Mouse (Mus musculus): ENCODE results near the gene Sh3pxd2a. TPM values are rescaled to one million over a fixed set of nuclear protein-coding genes. Genes with fewer than 3 reads are reported as not detected.

Gene Sh3pxd2a
- total and polyA plus RNA-seq, 3 experiments = 1.3 to 4.6 (median 3.2) TPM

DNA sequence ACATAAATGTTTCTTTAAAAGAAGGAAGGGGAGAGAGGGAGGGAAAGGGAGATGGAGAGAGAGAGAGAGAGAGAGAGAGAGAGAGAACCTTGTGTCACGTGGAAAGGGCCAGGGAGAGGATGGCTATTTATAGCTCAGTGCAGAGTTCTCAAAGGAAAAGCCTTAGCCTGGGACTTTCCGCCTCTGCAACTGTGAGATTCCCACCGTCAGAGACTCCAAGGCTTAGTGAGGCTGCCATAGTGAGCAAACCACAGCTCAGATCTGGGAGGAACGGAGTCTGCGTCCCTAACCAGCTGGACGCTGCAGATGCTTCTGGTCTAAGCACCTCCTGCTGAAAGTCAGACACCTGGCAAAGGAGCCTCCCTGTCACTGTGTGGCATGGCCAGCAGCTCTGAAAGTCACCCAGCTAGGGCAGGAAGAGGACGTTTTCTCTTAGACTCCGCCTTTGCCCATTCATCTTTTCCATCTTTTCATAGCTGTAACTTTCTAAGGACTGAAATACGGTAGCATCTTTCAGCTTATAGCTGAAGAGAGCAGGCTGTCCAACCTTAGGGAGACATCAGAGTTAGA lies 21.9 kb upstream of the Sh3pxd2a start:
- peaks cover 9 to 22% of the 10 kb centered on the region in 2 experiments for H3K4me1 ChIP-seq (ENCODE audit: control insufficient read depth in 1 of 2, insufficient read depth in 2 of 2)
- TF ChIP-seq USF1 (IDR thresholded peaks at IDR 0.05; ENCODE audit: low read depth, low read length) (no peak), MAX (IDR thresholded peaks at IDR 0.05; ENCODE audit: low read length) (no peak), JUN (IDR thresholded peaks at IDR 0.05; ENCODE audit: insufficient read depth, low read depth, low read length) (no peak), ZKSCAN1 (IDR thresholded peaks at IDR 0.05; ENCODE audit: borderline replicate concordance, low read depth, low read length) (no peak), JUND (conservative IDR thresholded peaks at IDR 0.05; ENCODE audit: low read depth, low read length) (no peak), CTCF (conservative IDR thresholded peaks at IDR 0.05 in 1 of 2, IDR thresholded peaks at IDR 0.05 in 1 of 2; ENCODE audit: low read depth in 2 of 2, low read length in 2 of 2) (no peak), NELFE (IDR thresholded peaks at IDR 0.05; ENCODE audit: low read depth, low read length) (no peak), TCF12 (IDR thresholded peaks at IDR 0.05; ENCODE audit: low read depth, low read length) (no peak), TBP (conservative IDR thresholded peaks at IDR 0.05; ENCODE audit: low read depth, low read length) (no peak), NRF1 (IDR thresholded peaks at IDR 0.05; ENCODE audit: low read depth, low read length) (no peak), ZMIZ1 (IDR thresholded peaks at IDR 0.05; ENCODE audit: low read depth, low read length) (no peak), ELF1 (IDR thresholded peaks at IDR 0.05; ENCODE audit: low read depth, low read length) (no peak), ETS1 (conservative IDR thresholded peaks at IDR 0.05; ENCODE audit: low read depth, low read length) (no peak)
- in situ Hi-C loops (cut with MboI; ENCODE audit: low pct_ligation_motif_present, low pct_unique_long_range_greater_than_20kb, low sequenced_read_pairs) = no loop called here
- H3K27ac ChIP-seq (ENCODE audit: insufficient read depth, low read depth) = no peak overlapping the region
- H3K4me2 ChIP-seq (ENCODE audit: insufficient read depth, low read depth, poor library complexity, severe bottlenecking) = no peak overlapping the region
- peaks cover 9% of the 10 kb centered on the region for H3K9me3 ChIP-seq (replicated peaks; ENCODE audit: low read length)
- dilution Hi-C loops (cut with MboI; ENCODE audit: extremely low pct_ligation_motif_present, extremely low pct_unique_long_range_greater_than_20kb, low sequenced_read_pairs) = no loop called here
- no peaks in the 10 kb centered on the region for H3K36me3 ChIP-seq (replicated peaks in 1 of 2; ENCODE audit: control insufficient read depth in 1 of 2, insufficient read depth in 1 of 2, low read length in 1 of 2)
- no peak overlapping the region for H3K9ac ChIP-seq (ENCODE audit: insufficient read depth, low read depth)
- no peak for DNase-seq (ENCODE audit: extremely low read depth)
- H3K27me3 ChIP-seq (replicated peaks) = no peaks in the 10 kb centered on the region
- no peak overlapping the region for H3K4me3 ChIP-seq (replicated peaks in 1 of 3; ENCODE audit: low read depth in 2 of 3, low read length in 2 of 3, poor library complexity in 1 of 3)
- no peaks in the 10 kb centered on the region for H3K79me2 ChIP-seq (replicated peaks; ENCODE audit: control insufficient read depth, extremely low read depth, insufficient read depth, poor library complexity, severe bottlenecking)

- TF ChIP-seq TBP (conservative IDR thresholded peaks at IDR 0.05; ENCODE audit: low read depth, low read length) (no peak), POLR2AphosphoS2 (IDR thresholded peaks at IDR 0.05; ENCODE audit: low read depth, low read length) (no peak), BHLHE40 (IDR thresholded peaks at IDR 0.05; ENCODE audit: low read depth, low read length) (no peak), SIN3A (IDR thresholded peaks at IDR 0.05; ENCODE audit: low read length) (no peak), EP300 (IDR thresholded peaks at IDR 0.05; ENCODE audit: low read length) (no peak), MAZ (IDR thresholded peaks at IDR 0.05; ENCODE audit: low read depth, low read length) (no peak), TCF12 (IDR thresholded peaks at IDR 0.05; ENCODE audit: low read depth, low read length) (no peak), GABPA (IDR thresholded peaks at IDR 0.05; ENCODE audit: insufficient replicate concordance, low read depth, low read length) (no peak)
- no peak for DNase-seq (ENCODE audit: extremely low read depth)
- no peaks in the 10 kb centered on the region for H3K79me2 ChIP-seq (replicated peaks; ENCODE audit: control insufficient read depth, extremely low read depth, insufficient read depth, poor library complexity, severe bottlenecking)
- H3K27me3 ChIP-seq (replicated peaks) = no peaks in the 10 kb centered on the region
- no peaks in the 10 kb centered on the region for H3K36me3 ChIP-seq (replicated peaks in 1 of 2; ENCODE audit: control insufficient read depth in 1 of 2, insufficient read depth in 1 of 2, low read length in 1 of 2)
- no peak overlapping the region for H3K9ac ChIP-seq (ENCODE audit: insufficient read depth, low read depth)
- no peak overlapping the region for H3K4me3 ChIP-seq (replicated peaks in 1 of 3; ENCODE audit: low read depth in 2 of 3, low read length in 2 of 3, poor library complexity in 1 of 3)
- dilution Hi-C loops (cut with MboI; ENCODE audit: extremely low pct_ligation_motif_present, extremely low pct_unique_long_range_greater_than_20kb, low sequenced_read_pairs) (no loop called here), in situ Hi-C loops (cut with MboI; ENCODE audit: low pct_ligation_motif_present, low pct_unique_long_range_greater_than_20kb, low sequenced_read_pairs) (no loop called here)
- H3K9me3 ChIP-seq (replicated peaks; ENCODE audit: low read length) = peaks cover 6% of the 10 kb centered on the region
- no peak overlapping the region for H3K4me2 ChIP-seq (ENCODE audit: insufficient read depth, low read depth, poor library complexity, severe bottlenecking)
- H3K27ac ChIP-seq (ENCODE audit: insufficient read depth, low read depth) = no peak overlapping the region
- peaks cover 9 to 22% of the 10 kb centered on the region in 2 experiments for H3K4me1 ChIP-seq (ENCODE audit: control insufficient read depth in 1 of 2, insufficient read depth in 2 of 2)
Observed at GRCm38 (mm10) chr19:47484110-47484509, 19.9 kb upstream of the Sh3pxd2a start.

All from CH12.LX (cell line).